Mouse (Mus musculus) CH12.LX (cell line): ENCODE results near the gene Acsl5. TPM values are rescaled to one million over a fixed set of nuclear protein-coding genes. Genes with fewer than 3 reads are reported as not detected.

ENCODE experiments used
- DNase-seq: peaks from one replicate; pipeline ENCODE4 v3.0.0-alpha.2; 2013; ENCODE audit errors: extremely low read depth
- H3K27ac ChIP-seq: 2 replicates; pipeline ENCODE4 v1.5.1; 2012; ENCODE audit warnings: low read depth, mild to moderate bottlenecking, control low read depth, moderate library complexity; ENCODE audit not compliant: insufficient read depth
- H3K27me3 ChIP-seq: replicated peaks from 2 replicates; pipeline ENCODE3; 2012; ENCODE audit warnings: inconsistent platforms
- H3K36me3 ChIP-seq, 2 experiments: replicated peaks in 1 of 2; 2 replicates each; pipeline versions ENCODE3 to v1.6.1; 2012; ENCODE audit warnings: inconsistent platforms in 1 of 2, low read length in 1 of 2, mild to moderate bottlenecking in 1 of 2, mixed read lengths in 1 of 2, moderate library complexity in 1 of 2; ENCODE audit not compliant: control insufficient read depth in 1 of 2, insufficient read depth in 1 of 2
- H3K4me1 ChIP-seq, 2 experiments: 2 replicates each; pipeline ENCODE4 v1.6.1; 2012; ENCODE audit warnings: inconsistent platforms in 1 of 2, moderate library complexity in 1 of 2; ENCODE audit not compliant: insufficient read depth in 2 of 2, control insufficient read depth in 1 of 2
- H3K4me2 ChIP-seq: 2 replicates; pipeline ENCODE4 v1.6.1; 2012; ENCODE audit warnings: low read depth, mild to moderate bottlenecking, control low read depth; ENCODE audit not compliant: poor library complexity, insufficient read depth, severe bottlenecking
- H3K4me3 ChIP-seq, 3 experiments: fragments of 150-350 bp in 1 of 3; sonication (generic) in 1 of 3; replicated peaks in 1 of 3; 2 replicates each; pipeline versions ENCODE3 to v1.5.1; 2011 to 2012; ENCODE audit warnings: low read depth in 2 of 3, low read length in 2 of 3, mild to moderate bottlenecking in 2 of 3, moderate library complexity in 2 of 3, control low read depth in 1 of 3, improper control_type of control experiment in 1 of 3, inconsistent platforms in 1 of 3, mixed read lengths in 1 of 3; ENCODE audit not compliant: poor library complexity in 1 of 3
- H3K79me2 ChIP-seq: replicated peaks from 2 replicates; pipeline ENCODE4 v1.6.1; 2012; ENCODE audit warnings: mild to moderate bottlenecking, moderate library complexity; ENCODE audit not compliant: control insufficient read depth, poor library complexity, insufficient read depth, severe bottlenecking; ENCODE audit errors: extremely low read depth
- H3K9ac ChIP-seq: 2 replicates; pipeline ENCODE4 v1.6.1; 2012; ENCODE audit warnings: low read depth, mild to moderate bottlenecking, control low read depth, moderate library complexity; ENCODE audit not compliant: insufficient read depth
- H3K9me3 ChIP-seq: replicated peaks from 2 replicates; pipeline ENCODE3; 2012; ENCODE audit warnings: low read length, inconsistent platforms, mixed read lengths
- BHLHE40 ChIP-seq: IDR thresholded peaks from 2 replicates; pipeline ENCODE4 v1.6.1; 2011; ENCODE audit warnings: mild to moderate bottlenecking, low read depth, low read length, improper control_type of control experiment
- CTCF ChIP-seq, 2 experiments: IDR thresholded peaks in 1 of 2; conservative IDR thresholded peaks in 1 of 2; 2 replicates each; pipeline ENCODE4 v1.5.1; 2011 to 2012; ENCODE audit warnings: low read depth in 2 of 2, low read length in 2 of 2, improper control_type of control experiment in 1 of 2, inconsistent platforms in 1 of 2, mild to moderate bottlenecking in 1 of 2, moderate library complexity in 1 of 2
- ELF1 ChIP-seq: IDR thresholded peaks from 2 replicates; pipeline ENCODE4 v1.6.1; 2014; ENCODE audit warnings: low read depth, mild to moderate bottlenecking, inconsistent platforms, low read length, improper control_type of control experiment
- GABPA ChIP-seq: IDR thresholded peaks from 2 replicates; pipeline ENCODE4 v1.6.1; 2012; ENCODE audit warnings: low read depth, low read length, improper control_type of control experiment, inconsistent platforms; ENCODE audit not compliant: insufficient replicate concordance
- HCFC1 ChIP-seq: IDR thresholded peaks from 2 replicates; pipeline ENCODE4 v1.6.1; 2012; ENCODE audit warnings: low read depth, mild to moderate bottlenecking, inconsistent platforms, low read length, improper control_type of control experiment
- JUND ChIP-seq: conservative IDR thresholded peaks from 2 replicates; pipeline ENCODE4 v1.6.1; 2011; ENCODE audit warnings: low read depth, low read length, improper control_type of control experiment
- KAT2A ChIP-seq: IDR thresholded peaks from 2 replicates; pipeline ENCODE4 v1.6.1; 2012; ENCODE audit warnings: low read length, improper control_type of control experiment, inconsistent platforms; ENCODE audit not compliant: insufficient replicate concordance
- MAX ChIP-seq: IDR thresholded peaks from 2 replicates; pipeline ENCODE4 v1.6.1; 2011; ENCODE audit warnings: low read length, improper control_type of control experiment
- MAZ ChIP-seq: IDR thresholded peaks from 2 replicates; pipeline ENCODE4 v1.6.1; 2012; ENCODE audit warnings: low read depth, mild to moderate bottlenecking, inconsistent platforms, low read length, improper control_type of control experiment, moderate library complexity
- MEF2A ChIP-seq: IDR thresholded peaks from 2 replicates; pipeline ENCODE4 v1.6.1; 2014; ENCODE audit warnings: low read depth, mild to moderate bottlenecking, inconsistent platforms, low read length, improper control_type of control experiment, borderline replicate concordance
- NRF1 ChIP-seq: IDR thresholded peaks from 2 replicates; pipeline ENCODE4 v1.6.1; 2014; ENCODE audit warnings: low read depth, mild to moderate bottlenecking, inconsistent platforms, low read length, improper control_type of control experiment, moderate library complexity
- SMC3 ChIP-seq: IDR thresholded peaks from 2 replicates; pipeline ENCODE4 v1.6.1; 2011; ENCODE audit warnings: low read depth, low read length, improper control_type of control experiment
- TBP ChIP-seq: conservative IDR thresholded peaks from 2 replicates; pipeline ENCODE4 v1.6.1; 2011; ENCODE audit warnings: low read depth, low read length, improper control_type of control experiment
- TCF12 ChIP-seq: IDR thresholded peaks from 2 replicates; pipeline ENCODE4 v1.6.1; 2014; ENCODE audit warnings: low read depth, mild to moderate bottlenecking, inconsistent platforms, low read length, improper control_type of control experiment
- UBTF ChIP-seq: IDR thresholded peaks from 2 replicates; pipeline ENCODE4 v1.6.1; 2012; ENCODE audit warnings: low read depth, mild to moderate bottlenecking, inconsistent platforms, low read length, improper control_type of control experiment, moderate library complexity
- USF1 ChIP-seq: IDR thresholded peaks from 2 replicates; pipeline ENCODE4 v1.6.1; 2014; ENCODE audit warnings: low read depth, mild to moderate bottlenecking, inconsistent platforms, low read length, improper control_type of control experiment
- ZKSCAN1 ChIP-seq: IDR thresholded peaks from 2 replicates; pipeline ENCODE4 v1.6.1; 2012; ENCODE audit warnings: low read depth, inconsistent platforms, low read length, improper control_type of control experiment, borderline replicate concordance
- dilution Hi-C: fragments of 300-500 bp; cut with MboI; formaldehyde crosslinking; loops from 2 replicates; pipeline ENCODE4 v1.14.3; 2020; ENCODE audit warnings: low sequenced_read_pairs; ENCODE audit not compliant: extremely low pct_unique_long_range_greater_than_20kb, extremely low pct_ligation_motif_present
- in situ Hi-C: fragments of 300-500 bp; cut with MboI; formaldehyde crosslinking; loops from 3 replicates; pipeline ENCODE4 v1.14.3; 2019; ENCODE audit warnings: low sequenced_read_pairs, low pct_ligation_motif_present, low pct_unique_long_range_greater_than_20kb, mixed read lengths
- polyA plus RNA-seq: library from polyadenylated mRNA; unstranded; fragments of >175 nt; gene quantifications from 2 replicates; pipeline ENCODE4 v1.2.1, GENCODE M21; 2012; ENCODE audit warnings: low read depth; ENCODE audit not compliant: insufficient read length
- total RNA-seq, 2 experiments: library from RNA; depleted of rRNA; stranded (reverse); fragments of 300-350 nt in 1 of 2; fragments of >200 nt in 1 of 2; gene quantifications; 2 replicates each; pipeline ENCODE4 v1.2.3; 2012 to 2014

Acsl5 gene
- total and polyA plus RNA-seq, 3 experiments, result 126 to 265 (median 196) TPM

DNA sequence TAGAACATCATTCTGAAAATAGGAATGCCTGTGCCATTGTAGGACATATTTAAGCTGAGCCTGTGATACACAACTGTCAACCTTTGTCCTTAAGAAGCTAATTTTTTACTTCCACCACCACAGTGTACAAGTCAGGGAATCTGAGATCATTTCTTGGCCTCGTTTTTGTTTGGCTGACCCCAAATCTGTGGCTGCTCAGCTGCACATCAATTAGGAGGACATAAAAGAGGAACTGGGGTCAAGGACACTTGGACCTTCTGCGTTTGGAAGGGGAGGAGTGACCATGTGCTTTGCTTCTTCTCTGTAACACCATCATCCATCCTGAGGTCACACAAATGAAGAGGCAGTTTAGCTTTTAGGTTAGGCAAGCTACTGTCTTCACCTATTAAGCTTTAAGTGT lies 15.7 kb upstream of the Acsl5 start:
- H3K4me3 ChIP-seq, result no peak overlapping the region
- dilution Hi-C loops, result no loop called here
- in situ Hi-C loops, result no loop called here
- no peak for DNase-seq
- no peak overlapping the region for H3K27ac ChIP-seq
- H3K36me3 ChIP-seq, result no peaks in the 10 kb centered on the region
- H3K4me1 ChIP-seq, result peaks cover 10 to 16% of the 10 kb centered on the region in 2 experiments
- H3K9ac ChIP-seq, result no peak overlapping the region
- no peak for TF ChIP-seq TCF12
- TF ChIP-seq CTCF (conservative IDR thresholded peaks at IDR 0.05 in 1 of 2, IDR thresholded peaks at IDR 0.05 in 1 of 2; ENCODE audit: low read depth in 2 of 2, low read length in 2 of 2), result no peak
- TF ChIP-seq USF1, result no peak
- no peak for TF ChIP-seq KAT2A
- no peak for TF ChIP-seq MAZ
- no peak for TF ChIP-seq ELF1
- TF ChIP-seq ZKSCAN1, result no peak
- TF ChIP-seq MEF2A, result no peak
- TF ChIP-seq MAX, result no peak
- TF ChIP-seq JUND, result no peak
- TF ChIP-seq NRF1, result no peak
- TF ChIP-seq TBP, result no peak
- TF ChIP-seq GABPA, result no peak
- no peak for TF ChIP-seq UBTF
- TF ChIP-seq SMC3, result no peak
- no peaks in the 10 kb centered on the region for H3K79me2 ChIP-seq
- H3K4me2 ChIP-seq, result no peak overlapping the region
- H3K27me3 ChIP-seq, result peaks cover 4% of the 10 kb centered on the region
- no peaks in the 10 kb centered on the region for H3K9me3 ChIP-seq

GRCm38 (mm10) chr19:55236564-55236963 lies 15.2 kb upstream of the Acsl5 start:
- TF ChIP-seq HCFC1 (no peak), BHLHE40 (no peak)
- Histone ChIP-seq H3K9ac (no peak overlapping the region), H3K4me3 (no peak overlapping the region), H3K9me3 (no peaks in the 10 kb centered on the region), H3K4me1 (peaks cover 10 to 11% of the 10 kb centered on the region in 2 experiments; a peak in 3 of 4 replicates), H3K79me2 (no peaks in the 10 kb centered on the region), H3K27me3 (peaks cover 4% of the 10 kb centered on the region), H3K4me2 (no peak overlapping the region), H3K27ac (no peak overlapping the region), H3K36me3 (no peaks in the 10 kb centered on the region)
- in situ Hi-C loops, result no loop called here
- DNase-seq, result no peak
- dilution Hi-C loops, result no loop called here
